Mouse (Mus musculus) kidney, embryonic 15.5 days (tissue): Measurements from ENCODE around the gene Zcchc7. TPM values are rescaled to one million over a fixed set of nuclear protein-coding genes. Genes with fewer than 3 reads are reported as not detected.
A peak's percentile ranks its signal among the peaks of the same experiment; 100 is the strongest.
"Not testable (repeated sequence)": the region's sequence is repeated elsewhere in the genome, so short reads cannot be mapped to it uniquely, and the experiment has no call there.

Source experiments
- ATAC-seq: fragments of 200-750 bp; cut with Nextera tagmentation; replicated peaks from 2 replicates; pipeline ENCODE4 v1.8.0; 2017; ENCODE audit warnings: moderate TSS enrichment; ENCODE audit not compliant: low FRiP score
- H3K27ac ChIP-seq: fragments of 300-500 bp; sonication (generic); 2 replicates; pipeline ENCODE4 v1.5.1; 2015; ENCODE audit warnings: mild to moderate bottlenecking, inconsistent platforms
- H3K27me3 ChIP-seq: fragments of 300-500 bp; sonication (generic); 2 replicates; pipeline ENCODE4 v1.6.1; 2015; ENCODE audit warnings: inconsistent platforms
- H3K36me3 ChIP-seq: fragments of 300-500 bp; sonication (generic); 2 replicates; pipeline ENCODE4 v1.6.1; 2015; ENCODE audit warnings: inconsistent platforms
- H3K4me1 ChIP-seq: fragments of 300-500 bp; sonication (generic); 2 replicates; pipeline ENCODE4 v1.6.1; 2015; ENCODE audit warnings: inconsistent platforms
- H3K4me2 ChIP-seq: fragments of 300-500 bp; sonication (generic); 2 replicates; pipeline ENCODE4 v1.6.1; 2015; ENCODE audit warnings: moderate library complexity, mild to moderate bottlenecking, inconsistent platforms
- H3K4me3 ChIP-seq: fragments of 300-500 bp; sonication (generic); replicated peaks from 2 replicates; pipeline ENCODE4 v1.5.1; 2015; ENCODE audit warnings: mild to moderate bottlenecking, inconsistent platforms
- H3K9ac ChIP-seq: fragments of 300-500 bp; sonication (generic); 2 replicates; pipeline ENCODE4 v1.6.1; 2015; ENCODE audit warnings: mild to moderate bottlenecking, inconsistent platforms
- H3K9me3 ChIP-seq: fragments of 300-500 bp; sonication (generic); replicated peaks from 2 replicates; pipeline ENCODE4 v1.6.1; 2016; ENCODE audit warnings: inconsistent platforms
- WGBS: fragments of 180-500 bp; shearing (Covaris S2); methylation state at CpG from one replicate; pipeline ENCODE4 v1.1.7; 2015; ENCODE audit warnings: mixed read lengths; 5-methylcytosine and 5-hydroxymethylcytosine counted together
- polyA plus RNA-seq: library from polyadenylated mRNA; unstranded; fragments of >200 nt; fragmentation: Nextera tagmentation; extraction: Ambion mirVana; gene quantifications from 2 replicates; pipeline ENCODE4 v1.2.1, GENCODE M21; 2015

Zcchc7 gene
- polyA plus RNA-seq, 1 experiment from 2014 or later: 38.2 TPM

- peaks cover 95% of the 10 kb centered on the region for H3K27me3 ChIP-seq
- no peak overlapping the region for H3K9ac ChIP-seq
- H3K36me3 ChIP-seq: no peaks in the 10 kb centered on the region
- ATAC-seq: no peak
- 2% methylated on average over 19 of the region's 19 CpGs for WGBS
- no peak overlapping the region for H3K4me3 ChIP-seq
- H3K4me1 ChIP-seq: peaks cover 25% of the 10 kb centered on the region
- no peaks in the 10 kb centered on the region for H3K9me3 ChIP-seq
- H3K4me2 ChIP-seq: no peak overlapping the region
- no peak overlapping the region for H3K27ac ChIP-seq
Measured at GRCm38 (mm10) chr4:44713554-44714051, 42.1 kb upstream of the Zcchc7 start.

DNA sequence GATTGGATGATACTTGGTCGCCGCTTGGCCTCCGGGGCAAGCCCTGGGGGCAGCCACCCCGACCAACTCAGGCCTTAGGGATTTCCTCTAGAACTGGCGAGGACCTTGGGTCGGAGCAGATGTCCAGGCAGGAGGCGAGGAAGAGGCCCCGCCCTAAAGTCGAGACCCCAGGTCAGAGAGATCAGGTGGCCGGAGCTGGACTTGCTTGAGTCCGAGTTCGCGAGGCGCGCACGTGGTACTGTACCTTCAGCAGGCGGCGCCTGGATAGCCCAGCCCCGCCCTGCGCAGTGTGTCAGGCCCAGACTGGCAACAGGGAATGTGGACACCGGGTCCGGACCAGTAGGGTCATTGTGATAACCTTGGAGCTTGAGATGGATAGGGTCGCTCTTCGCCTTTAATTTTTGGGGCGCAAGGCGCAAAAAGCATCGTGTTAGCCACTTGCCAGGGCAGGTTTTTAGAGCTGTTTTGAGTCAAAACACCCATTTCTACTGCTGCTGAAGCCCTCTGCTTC is 41.5 kb upstream of the Zcchc7 start:
- Histone ChIP-seq H3K9me3 (no peaks in the 10 kb centered on the region), H3K9ac (no peak overlapping the region), H3K27me3 (peaks cover 93% of the 10 kb centered on the region), H3K36me3 (no peaks in the 10 kb centered on the region), H3K4me2 (no peak overlapping the region), H3K4me3 (no peak overlapping the region), H3K4me1 (peaks cover 25% of the 10 kb centered on the region), H3K27ac (no peak overlapping the region)
- no peak for ATAC-seq
- WGBS: under 1% methylated on average over 27 of the region's 27 CpGs

DNA sequence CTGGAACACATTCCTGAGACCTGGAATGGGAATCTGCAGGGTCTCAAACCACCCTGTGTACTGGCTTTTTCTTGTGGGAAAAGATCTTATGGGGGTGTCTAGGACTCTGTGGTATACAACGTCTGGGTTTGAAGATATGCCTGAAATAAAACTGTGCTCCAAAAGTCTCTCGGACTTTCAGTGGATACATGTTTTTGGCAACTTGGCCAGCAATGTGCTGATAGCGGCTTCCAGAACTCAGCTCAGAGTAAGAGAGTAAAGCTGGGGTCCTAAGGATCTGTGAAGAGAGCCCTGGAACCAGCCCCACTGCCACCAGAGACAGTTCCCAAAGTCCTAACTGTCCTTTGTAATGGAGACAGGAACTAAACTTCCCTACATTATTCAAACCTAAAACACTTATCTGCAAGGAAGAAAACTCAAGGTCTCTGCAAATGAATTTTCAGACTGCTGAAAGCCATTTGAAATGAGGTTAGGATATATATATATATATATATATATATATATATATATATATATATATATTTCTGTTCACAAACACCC is 40.0 kb upstream of the Zcchc7 start:
- 4% methylated on average over 3 of the region's 3 CpGs for WGBS
- no peak overlapping the region for H3K4me2 ChIP-seq
- no peak for ATAC-seq
- H3K4me1 ChIP-seq: peaks cover 24% of the 10 kb centered on the region
- H3K4me3 ChIP-seq: no peak overlapping the region
- H3K9ac ChIP-seq: no peak overlapping the region
- no peaks in the 10 kb centered on the region for H3K9me3 ChIP-seq
- H3K27me3 ChIP-seq: peaks cover 93% of the 10 kb centered on the region
- H3K36me3 ChIP-seq: no peaks in the 10 kb centered on the region
- no peak overlapping the region for H3K27ac ChIP-seq

DNA sequence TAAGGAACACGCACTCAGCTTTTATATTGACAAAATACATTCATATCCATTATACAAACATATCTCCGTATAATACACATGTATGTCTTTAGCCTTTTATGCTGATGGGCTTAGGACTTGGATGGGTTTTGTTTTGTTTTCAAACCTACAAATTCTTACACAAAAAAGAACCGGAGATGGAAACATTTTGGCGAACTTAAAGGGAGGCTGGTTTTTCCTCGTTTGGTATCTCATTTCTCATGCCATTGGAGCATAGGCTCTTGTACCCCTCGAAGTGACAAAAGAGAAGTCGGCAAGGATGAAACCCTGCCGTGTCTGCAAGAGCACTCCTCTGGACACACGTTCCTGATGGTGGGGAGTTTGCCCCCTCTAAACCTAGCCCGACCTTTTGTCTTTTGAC is 39.3 kb upstream of the Zcchc7 start:
- H3K27me3 ChIP-seq: peaks cover 92% of the 10 kb centered on the region
- 4% methylated on average over 10 of the region's 10 CpGs for WGBS

GRCm38 (mm10) chr4:44717676-44718075 is 38.0 kb upstream of the Zcchc7 start:
- peaks cover 84% of the 10 kb centered on the region for H3K27me3 ChIP-seq
- ATAC-seq: no peak
- 82% methylated on average over 3 of the region's 3 CpGs for WGBS

More for the DNA sequence above, 39.3 kb upstream of the Zcchc7 start:
- no peaks in the 10 kb centered on the region for H3K9me3 ChIP-seq
- H3K9ac ChIP-seq: no peak overlapping the region
- H3K4me3 ChIP-seq: no peak overlapping the region
- no peak for ATAC-seq
- no peaks in the 10 kb centered on the region for H3K36me3 ChIP-seq
- no peak overlapping the region for H3K4me2 ChIP-seq
- H3K27ac ChIP-seq: no peak overlapping the region
- H3K4me1 ChIP-seq: peaks cover 19% of the 10 kb centered on the region

DNA sequence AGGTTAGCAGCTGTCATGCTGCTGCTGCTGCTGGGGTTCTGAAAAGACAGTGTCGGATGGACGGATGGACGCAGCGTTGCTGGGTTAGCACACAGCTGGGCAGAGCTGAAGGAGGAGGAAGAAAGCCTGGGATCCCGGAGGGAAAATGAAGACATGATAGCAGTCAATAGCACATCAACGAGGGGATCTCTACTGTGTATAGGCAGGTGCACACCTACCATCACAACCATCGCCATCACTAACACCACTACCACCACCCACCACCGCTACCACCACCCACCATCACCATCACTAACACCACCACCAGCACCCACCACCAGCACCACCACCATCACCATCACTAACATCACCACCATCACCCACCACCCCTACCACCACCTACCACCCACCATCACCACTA is 35.6 kb upstream of the Zcchc7 start:
- 96% methylated on average over 8 of the region's 8 CpGs for WGBS
- H3K27ac ChIP-seq: no peak overlapping the region
- no peak overlapping the region for H3K4me2 ChIP-seq
- H3K36me3 ChIP-seq: no peaks in the 10 kb centered on the region
- H3K9ac ChIP-seq: no peak overlapping the region
- H3K4me3 ChIP-seq: no peak overlapping the region
- ATAC-seq: no peak
- peaks cover 70% of the 10 kb centered on the region for H3K27me3 ChIP-seq
- H3K9me3 ChIP-seq: no peaks in the 10 kb centered on the region
- H3K4me1 ChIP-seq: no peaks in the 10 kb centered on the region

More at GRCm38 (mm10) chr4:44717676-44718075, 38.0 kb upstream of the Zcchc7 start:
- Histone ChIP-seq H3K36me3 (no peaks in the 10 kb centered on the region), H3K9ac (no peak overlapping the region), H3K4me2 (no peak overlapping the region), H3K27ac (no peak overlapping the region), H3K9me3 (no peaks in the 10 kb centered on the region), H3K4me1 (peaks cover 16% of the 10 kb centered on the region), H3K4me3 (no peak overlapping the region)

DNA sequence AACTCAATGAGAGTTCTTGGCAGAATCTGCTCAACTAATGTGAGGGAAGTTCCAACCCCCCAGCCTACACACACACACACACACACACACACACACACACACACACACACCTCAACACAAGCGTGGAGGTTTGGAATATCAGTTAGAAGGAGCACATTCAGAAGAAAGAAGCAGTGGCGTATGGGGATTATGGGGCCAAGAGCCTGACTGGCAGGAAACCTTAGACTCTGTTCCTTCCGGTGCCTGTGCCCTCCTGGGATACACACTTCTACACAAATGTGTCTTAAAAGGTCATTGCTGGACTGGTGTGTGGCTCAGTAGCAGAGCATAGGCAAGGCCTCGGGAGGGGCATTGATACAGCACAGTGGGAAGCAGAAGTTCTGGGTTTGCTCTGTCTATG is 34.4 kb upstream of the Zcchc7 start:
- Histone ChIP-seq H3K27me3 (peaks cover 72% of the 10 kb centered on the region), H3K9ac (no peak overlapping the region), H3K4me3 (no peak overlapping the region), H3K27ac (no peak overlapping the region), H3K36me3 (no peaks in the 10 kb centered on the region), H3K9me3 (no peaks in the 10 kb centered on the region), H3K4me2 (no peak overlapping the region), H3K4me1 (no peaks in the 10 kb centered on the region)
- 91% methylated on average over 4 of the region's 4 CpGs for WGBS
- ATAC-seq: no peak

DNA sequence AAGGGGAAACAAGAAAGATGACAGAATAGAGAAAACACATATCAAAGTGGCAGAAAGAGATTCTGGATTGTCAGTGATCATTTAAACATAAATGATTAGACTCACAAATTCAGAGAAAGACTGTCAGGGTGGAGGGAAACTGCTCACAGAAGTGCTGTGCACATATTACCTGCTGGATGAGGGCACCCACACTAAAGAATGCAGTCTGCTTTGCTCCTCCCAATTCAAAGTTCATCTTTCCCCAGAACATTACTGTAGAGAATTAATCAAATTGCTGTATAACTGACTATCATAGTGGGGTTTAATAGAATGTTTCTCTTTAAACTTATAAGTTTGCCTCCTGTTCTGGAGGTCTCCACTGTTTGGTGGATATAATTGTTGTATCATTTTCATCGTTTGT is 15.2 kb upstream of the Zcchc7 start:
- Histone ChIP-seq H3K4me3 (no peak overlapping the region), H3K27ac (no peak overlapping the region), H3K36me3 (no peaks in the 10 kb centered on the region), H3K9me3 (no peaks in the 10 kb centered on the region), H3K4me1 (no peaks in the 10 kb centered on the region), H3K4me2 (no peak overlapping the region), H3K9ac (no peak overlapping the region), H3K27me3 (no peaks in the 10 kb centered on the region)
- no peak for ATAC-seq
- WGBS: 75% methylated on average over 1 of the region's 1 CpGs

DNA sequence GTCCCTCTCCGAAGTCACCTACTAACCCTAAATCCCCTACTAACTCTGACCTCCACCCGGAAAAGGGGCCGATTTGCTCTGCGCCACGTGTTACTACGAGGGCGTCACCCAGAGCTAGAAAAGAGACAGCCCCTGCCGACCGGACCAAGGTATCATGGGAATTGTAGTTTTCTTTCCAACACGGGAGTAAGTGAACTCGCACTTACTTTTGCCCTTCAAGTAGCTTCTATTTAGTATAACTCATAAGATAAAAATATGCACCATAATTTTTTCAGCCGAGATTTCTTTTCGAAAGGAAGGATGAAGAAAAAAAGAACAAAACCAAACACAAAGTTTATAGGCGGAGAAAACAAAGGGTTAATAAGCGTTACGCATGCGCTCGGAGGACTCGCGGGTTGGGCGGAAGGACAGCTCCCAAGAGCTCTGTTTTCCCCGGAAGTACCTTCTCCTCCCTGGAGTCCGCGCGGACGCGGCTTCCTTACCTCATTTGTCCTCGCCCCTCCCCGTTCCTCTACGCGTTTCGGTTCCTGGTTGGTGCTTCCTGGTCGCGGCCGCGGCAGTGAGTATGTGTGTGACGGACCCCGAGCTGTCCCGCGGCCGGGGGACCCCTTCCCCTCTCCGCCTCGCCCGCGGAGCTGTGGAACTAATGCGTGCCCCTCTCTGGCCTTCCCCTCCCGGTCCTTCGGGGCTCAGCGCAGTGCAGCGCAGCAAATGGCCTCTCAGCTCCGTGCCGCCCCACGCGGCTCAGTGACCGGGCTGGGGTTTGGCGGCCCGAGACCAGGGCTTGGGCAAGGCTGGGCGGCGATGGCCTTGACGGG is 666 bp downstream of the Zcchc7 start:
- H3K27me3 ChIP-seq: no peaks in the 10 kb centered on the region
- peak overlapping the region; percentile 66 for H3K4me2 ChIP-seq
- H3K4me1 ChIP-seq: peaks cover 9% of the 10 kb centered on the region; the same call in 1 of the 2 replicates
- peak overlapping the region; percentile 93 for H3K27ac ChIP-seq
- WGBS: under 1% methylated on average over 60 of the region's 60 CpGs
- no peaks in the 10 kb centered on the region for H3K9me3 ChIP-seq
- peak; percentile 97 for ATAC-seq
- H3K9ac ChIP-seq: peak overlapping the region; percentile 88
- peak overlapping the region; percentile 66 for H3K4me3 ChIP-seq
- H3K36me3 ChIP-seq: no peaks in the 10 kb centered on the region

- peak overlapping the region; percentile 66 for H3K4me3 ChIP-seq
- peak overlapping the region; percentile 88 for H3K9ac ChIP-seq
- not testable (repeated sequence) for H3K4me1 ChIP-seq, H3K27me3 ChIP-seq, H3K36me3 ChIP-seq, H3K9me3 ChIP-seq, ATAC-seq
- 5% methylated on average over 10 of the region's 10 CpGs for WGBS
- peak overlapping the region; percentile 93 for H3K27ac ChIP-seq
- peak overlapping the region; percentile 66 for H3K4me2 ChIP-seq
Measured at GRCm38 (mm10) chr4:44757131-44757530, 1.5 kb downstream of the Zcchc7 start.

GRCm38 (mm10) chr4:44774890-44775289 is 19.2 kb downstream of the Zcchc7 start:
- Histone ChIP-seq H3K4me3 (no peak overlapping the region), H3K4me2 (no peak overlapping the region), H3K27me3 (no peaks in the 10 kb centered on the region), H3K9ac (no peak overlapping the region), H3K4me1 (peaks cover 5% of the 10 kb centered on the region; the same call in 1 of the 2 replicates), H3K27ac (no peak overlapping the region), H3K36me3 (peaks cover 8% of the 10 kb centered on the region), H3K9me3 (no peaks in the 10 kb centered on the region)
- ATAC-seq: no peak
- 84% methylated on average over 3 of the region's 3 CpGs for WGBS

- H3K4me3 ChIP-seq: no peak overlapping the region
- no peak for ATAC-seq
- no peak overlapping the region for H3K27ac ChIP-seq
- H3K27me3 ChIP-seq: no peaks in the 10 kb centered on the region
- H3K4me1 ChIP-seq: peaks cover 11% of the 10 kb centered on the region
- no peak overlapping the region for H3K4me2 ChIP-seq
- 71% methylated on average over 2 of the region's 2 CpGs for WGBS
- no peaks in the 10 kb centered on the region for H3K36me3 ChIP-seq
- no peaks in the 10 kb centered on the region for H3K9me3 ChIP-seq
- no peak overlapping the region for H3K9ac ChIP-seq
Measured at GRCm38 (mm10) chr4:44776651-44777050, 21.0 kb downstream of the Zcchc7 start.
